Mouse (Mus musculus) WW6 (cell line): ENCODE results near the gene Cracr2b.

Experiments used
- DNase-seq: peaks from one replicate; pipeline ENCODE4 v3.0.0-alpha.2; 2013; ENCODE audit warnings: low read depth, low spot score

The Cracr2b gene

DNA sequence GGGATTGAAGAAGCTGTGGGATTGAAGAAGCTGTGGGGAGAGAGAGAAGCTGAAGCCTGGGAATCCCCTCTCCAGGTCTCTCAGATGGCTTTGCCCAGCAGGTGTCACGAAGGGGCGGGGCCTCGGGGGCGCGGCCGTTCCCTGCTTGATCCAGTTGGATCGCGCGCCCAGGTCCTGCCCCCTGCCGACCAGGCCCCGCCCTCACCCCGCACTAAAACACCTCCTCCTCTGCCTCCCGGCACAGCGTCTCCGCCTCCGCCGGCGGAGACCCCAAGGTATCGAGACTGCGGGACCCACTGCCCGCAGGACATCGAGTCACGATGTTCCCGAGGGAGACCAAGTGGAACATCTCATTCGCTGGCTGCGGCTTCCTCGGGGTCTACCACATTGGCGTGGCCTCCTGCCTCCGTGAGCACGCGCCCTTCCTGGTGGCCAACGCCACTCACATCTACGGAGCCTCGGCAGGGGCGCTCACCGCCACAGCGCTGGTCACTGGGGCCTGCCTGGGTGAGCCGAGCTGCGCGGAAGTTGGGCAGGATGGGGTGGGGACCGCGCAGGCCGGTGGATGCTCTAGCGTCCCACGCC lies 5.8 kb upstream of the Cracr2b start, which contains the start of gene Pnpla2:
Gene Pnpla2, plus strand, starts transcription at position 232 of the 585 bp plus-strand sequence.
- peak; percentile 87 for DNase-seq

DNA sequence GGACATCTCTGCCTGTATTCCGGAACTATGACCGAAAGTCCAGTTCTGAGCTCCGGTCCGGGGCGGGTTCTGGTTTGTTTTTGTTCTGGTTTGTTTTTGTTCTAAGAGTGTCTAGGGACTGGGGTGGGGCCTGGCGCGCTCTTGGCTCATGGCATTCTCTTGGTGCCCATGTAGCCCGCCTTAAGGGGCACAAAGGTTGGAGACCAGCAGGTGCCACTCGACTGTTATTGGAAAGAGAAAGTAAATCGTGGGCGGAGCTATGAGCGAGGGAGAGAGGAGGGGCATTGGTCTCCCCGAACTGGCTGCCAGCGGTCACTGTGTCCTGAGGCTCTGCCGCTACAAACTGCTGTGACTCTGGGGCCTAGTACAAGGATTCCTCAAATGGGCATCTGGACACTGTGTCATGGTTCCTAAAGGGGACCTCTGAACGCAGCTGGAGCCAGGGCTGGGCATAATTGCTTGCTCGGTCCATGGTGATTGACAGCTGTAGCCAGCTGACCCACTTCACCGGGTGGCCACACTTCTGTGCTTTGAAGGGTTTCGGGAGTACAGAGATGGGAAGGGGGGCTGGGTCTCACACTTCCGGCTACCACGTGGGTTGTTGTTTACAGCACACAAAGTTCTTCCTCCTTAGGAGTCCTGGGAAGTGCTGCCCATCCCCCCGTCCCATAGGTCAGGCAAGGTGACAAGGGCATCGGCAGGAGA lies 5.1 kb upstream of the Cracr2b start:
- DNase-seq: no peak

DNA sequence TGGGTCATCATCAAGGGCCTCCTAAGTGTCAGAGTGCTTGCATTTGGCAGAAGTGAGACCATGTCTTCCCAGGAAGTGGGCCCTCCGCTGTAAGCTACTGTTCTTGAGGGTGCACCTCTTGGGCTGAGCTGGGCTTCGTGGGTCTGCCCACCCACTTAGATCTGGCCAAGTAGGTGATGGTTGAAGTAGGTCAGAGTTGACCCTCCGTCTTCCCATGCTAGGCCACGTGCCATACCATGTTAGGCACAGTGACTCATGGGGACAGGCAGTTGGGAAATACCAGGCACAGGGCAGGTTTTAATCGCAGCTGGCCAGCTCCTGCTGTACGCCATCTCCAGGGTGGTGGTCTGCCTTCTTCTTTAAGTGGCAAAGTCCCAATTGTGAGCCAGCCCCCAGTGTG lies 4.2 kb upstream of the Cracr2b start:
- no peak for DNase-seq

- no peak for DNase-seq
Measured at GRCm38 (mm10) chr7:141457236-141457635, 3.7 kb upstream of the Cracr2b start.

GRCm38 (mm10) chr7:141457986-141458660 lies 2.8 kb upstream of the Cracr2b start:
- DNase-seq: no peak

DNA sequence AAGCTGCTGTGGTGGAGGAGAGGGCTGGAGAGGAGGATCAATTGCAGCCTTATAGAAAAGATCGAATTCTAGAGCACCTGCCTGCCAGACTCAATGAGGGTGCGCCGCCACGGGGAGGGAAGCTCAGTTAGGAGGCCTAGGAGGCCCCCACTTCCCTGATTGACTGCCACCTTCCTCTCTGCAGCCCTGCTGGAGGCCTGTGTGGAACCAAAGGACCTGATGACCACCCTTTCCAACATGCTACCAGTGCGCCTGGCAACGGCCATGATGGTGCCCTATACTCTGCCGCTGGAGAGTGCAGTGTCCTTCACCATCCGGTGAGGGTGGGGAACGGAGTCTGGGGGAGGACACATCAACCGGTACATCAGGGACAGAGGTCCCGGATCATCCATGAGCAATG lies 2.2 kb upstream of the Cracr2b start:
- DNase-seq: no peak

DNA sequence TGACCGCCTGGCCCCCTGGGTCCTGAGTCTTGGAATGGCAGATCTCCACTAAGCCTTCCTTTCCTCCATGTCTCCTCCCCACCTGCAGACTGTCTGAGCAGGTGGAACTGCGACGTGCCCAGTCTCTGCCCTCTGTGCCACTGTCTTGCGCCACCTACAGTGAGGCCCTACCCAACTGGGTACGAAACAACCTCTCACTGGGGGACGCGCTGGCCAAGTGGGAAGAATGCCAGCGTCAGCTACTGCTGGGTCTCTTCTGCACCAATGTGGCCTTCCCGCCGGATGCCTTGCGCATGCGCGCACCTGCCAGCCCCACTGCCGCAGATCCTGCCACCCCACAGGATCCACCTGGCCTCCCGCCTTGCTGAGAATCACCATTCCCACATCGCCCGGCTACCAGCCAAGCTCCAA lies 1.6 kb upstream of the Cracr2b start:
- no peak for DNase-seq

DNA sequence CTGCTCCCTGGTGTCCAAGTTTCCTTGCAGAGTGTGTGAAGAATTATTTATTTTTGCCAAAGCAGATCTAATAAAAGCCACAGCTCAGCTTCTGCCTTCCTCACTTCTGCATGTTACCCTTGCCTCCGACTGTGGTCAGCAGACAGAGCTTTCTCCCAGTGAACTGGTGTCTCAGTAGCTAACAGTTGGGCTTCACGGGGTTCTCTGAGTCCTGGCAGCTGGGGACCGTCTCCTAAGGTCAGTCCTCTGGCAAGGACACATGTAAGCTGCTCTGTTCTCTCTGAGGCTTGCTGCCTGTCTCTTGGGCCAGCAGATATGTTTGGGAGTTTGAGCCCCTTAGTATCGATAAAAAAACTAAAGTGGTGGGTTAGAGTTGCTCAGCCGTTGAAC lies 898 bp upstream of the Cracr2b start:
- no peak for DNase-seq

GRCm38 (mm10) chr7:141461521-141462332 lies 833 bp downstream of the Cracr2b start:
- no peak for DNase-seq

DNA sequence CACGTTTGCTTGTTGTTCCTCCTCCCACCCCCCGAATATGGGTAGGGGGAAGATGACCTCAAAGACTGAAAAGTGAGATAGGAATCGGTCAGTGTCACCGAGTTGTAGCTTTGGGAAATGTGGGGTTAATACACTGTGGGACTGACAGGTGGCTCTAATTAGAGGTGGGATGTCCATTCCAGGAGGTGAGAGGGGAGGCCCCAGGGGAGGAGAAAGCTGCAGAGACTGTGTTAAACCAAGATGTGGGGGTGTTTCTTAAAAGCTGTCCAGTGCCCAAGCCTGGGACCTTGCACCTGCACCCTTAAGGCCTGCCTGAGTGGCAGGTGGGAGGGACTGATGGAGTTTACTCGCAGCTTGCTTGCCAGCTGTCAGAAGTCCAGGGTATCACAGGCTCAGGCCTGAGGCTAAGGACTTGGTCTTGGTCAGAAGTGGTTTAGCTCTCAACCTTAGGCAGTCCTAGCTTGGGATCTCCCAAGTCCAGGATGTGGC lies 1.5 kb downstream of the Cracr2b start:
- no peak for DNase-seq

- no peak for DNase-seq
Measured at GRCm38 (mm10) chr7:141463824-141464602, 3.1 kb downstream of the Cracr2b start.

DNA sequence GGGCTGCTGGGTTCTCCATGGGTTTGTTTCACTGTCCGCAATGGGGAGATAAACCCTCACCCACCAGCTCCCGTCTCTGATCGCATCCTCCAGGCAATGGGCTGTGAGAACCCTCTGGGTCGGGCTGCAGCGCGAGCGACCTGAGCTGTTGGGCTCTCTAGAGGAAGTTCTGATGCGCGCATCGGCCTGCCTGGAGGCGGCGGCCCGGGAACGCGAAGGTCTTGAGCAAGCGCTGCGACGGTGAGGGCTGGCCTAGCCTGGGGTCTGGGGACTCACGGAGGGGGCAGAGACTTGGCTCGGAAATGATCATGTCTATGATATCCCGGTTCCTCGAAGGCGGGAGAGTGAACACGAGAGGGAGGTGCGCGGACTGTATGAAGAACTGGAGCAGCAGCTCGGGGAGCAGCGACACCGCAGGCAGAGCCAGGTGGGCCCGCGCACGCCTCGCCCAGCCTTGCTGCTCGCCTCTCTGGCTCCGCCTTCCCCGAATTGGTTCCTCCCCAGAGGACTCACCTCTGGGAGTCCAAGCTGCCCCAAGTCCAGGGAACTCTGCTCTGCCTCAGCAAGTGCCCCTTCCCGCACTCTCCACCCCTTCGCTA lies 3.8 kb downstream of the Cracr2b start:
- no peak for DNase-seq

DNA sequence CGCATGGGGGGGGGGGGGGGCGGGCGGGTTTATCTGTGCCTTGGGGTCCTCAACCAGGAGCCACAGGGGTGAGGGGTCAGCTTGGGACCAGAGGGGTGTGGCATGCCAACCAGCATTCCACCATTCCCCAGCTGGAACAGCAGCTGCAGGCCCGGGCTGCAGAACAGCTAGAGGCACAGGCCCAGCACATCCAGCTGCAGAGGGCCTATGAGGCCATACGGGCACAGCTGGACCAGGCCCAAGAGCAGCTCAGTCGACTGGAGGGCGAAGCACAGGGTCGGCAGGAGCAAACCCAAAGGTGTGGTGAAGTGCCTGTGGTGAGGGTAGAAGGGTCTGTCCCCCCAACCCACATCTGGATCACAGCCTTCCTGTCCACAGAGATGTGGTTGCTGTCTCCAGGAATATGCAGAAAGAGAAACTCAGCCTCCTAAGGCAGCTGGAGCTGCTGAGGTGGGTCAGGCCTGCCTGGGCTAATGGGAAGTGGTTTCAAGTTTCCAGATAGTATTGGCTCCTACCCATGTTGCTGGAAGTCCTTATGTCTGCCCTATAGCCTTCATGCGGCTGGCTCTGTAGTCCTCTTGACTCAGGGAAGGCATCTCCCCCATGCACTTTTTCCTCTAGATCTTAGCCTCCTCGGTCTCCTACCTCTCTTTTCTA lies 4.6 kb downstream of the Cracr2b start:
- DNase-seq: no peak

- no peak for DNase-seq
Measured at GRCm38 (mm10) chr7:141466045-141466394, 5.1 kb downstream of the Cracr2b start.

GRCm38 (mm10) chr7:141466607-141467148 lies 5.8 kb downstream of the Cracr2b start:
- DNase-seq: no peak

DNA sequence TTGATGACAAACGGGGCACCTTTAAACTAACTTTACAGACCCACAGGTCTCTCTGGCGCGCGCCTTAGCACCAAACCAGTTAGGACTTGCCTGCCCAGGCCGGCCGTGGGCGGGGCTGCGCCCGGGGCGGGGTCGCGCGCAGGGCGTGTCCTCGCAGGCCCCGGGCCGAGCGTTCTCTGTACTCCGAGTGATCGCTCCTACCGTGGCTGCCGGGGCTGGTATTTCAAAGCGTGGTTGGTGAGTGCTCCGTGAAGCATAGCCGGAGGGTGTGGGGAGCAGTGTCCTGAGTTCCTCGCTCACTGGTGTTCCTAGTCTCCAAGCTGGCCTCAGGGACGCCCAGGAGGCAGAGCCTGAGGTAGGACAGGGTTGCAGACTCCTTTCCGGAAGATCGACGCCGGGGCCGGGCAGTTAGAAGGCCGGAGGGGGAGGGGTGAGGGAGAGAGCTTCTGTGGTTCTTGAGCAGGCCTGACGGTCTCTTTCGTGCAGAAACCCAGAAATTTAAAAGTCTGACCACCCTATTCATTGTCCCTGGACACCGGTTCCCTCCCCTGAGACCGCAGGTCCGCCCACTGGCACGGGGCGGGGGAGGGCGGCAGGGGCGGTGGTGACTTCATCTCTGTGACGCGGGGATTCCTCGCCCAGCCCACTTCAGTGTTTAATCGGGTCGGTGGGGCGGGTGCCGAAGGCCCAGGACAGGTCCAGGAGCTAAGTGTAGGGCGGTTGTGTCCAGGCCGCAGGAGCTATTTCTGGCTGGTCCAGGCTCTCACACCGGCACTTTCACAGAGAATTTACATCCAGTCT lies 6.5 kb downstream of the Cracr2b start, which contains the start of gene Cd151:
Gene Cd151, plus strand, starts transcription at position 163 of the 801 bp plus-strand sequence.
- no peak for DNase-seq

DNA sequence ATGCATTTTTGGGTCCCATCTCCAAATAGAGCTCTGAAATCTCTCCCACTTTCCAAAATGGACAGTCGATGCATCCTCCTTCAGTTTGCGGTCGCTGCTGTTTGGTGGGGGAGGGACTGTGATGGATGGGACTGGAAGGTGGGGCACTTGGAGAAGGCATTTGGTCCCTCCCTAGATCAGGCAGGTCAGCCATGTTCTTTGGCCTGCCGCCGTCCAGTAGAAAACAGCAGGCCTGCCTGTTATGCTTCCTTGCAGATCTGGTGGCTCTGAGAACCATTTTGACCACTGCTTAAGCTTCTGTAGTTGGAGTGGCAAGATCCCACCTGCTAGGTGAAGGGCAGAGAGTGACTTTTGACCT lies 7.2 kb downstream of the Cracr2b start:
- DNase-seq: no peak

DNA sequence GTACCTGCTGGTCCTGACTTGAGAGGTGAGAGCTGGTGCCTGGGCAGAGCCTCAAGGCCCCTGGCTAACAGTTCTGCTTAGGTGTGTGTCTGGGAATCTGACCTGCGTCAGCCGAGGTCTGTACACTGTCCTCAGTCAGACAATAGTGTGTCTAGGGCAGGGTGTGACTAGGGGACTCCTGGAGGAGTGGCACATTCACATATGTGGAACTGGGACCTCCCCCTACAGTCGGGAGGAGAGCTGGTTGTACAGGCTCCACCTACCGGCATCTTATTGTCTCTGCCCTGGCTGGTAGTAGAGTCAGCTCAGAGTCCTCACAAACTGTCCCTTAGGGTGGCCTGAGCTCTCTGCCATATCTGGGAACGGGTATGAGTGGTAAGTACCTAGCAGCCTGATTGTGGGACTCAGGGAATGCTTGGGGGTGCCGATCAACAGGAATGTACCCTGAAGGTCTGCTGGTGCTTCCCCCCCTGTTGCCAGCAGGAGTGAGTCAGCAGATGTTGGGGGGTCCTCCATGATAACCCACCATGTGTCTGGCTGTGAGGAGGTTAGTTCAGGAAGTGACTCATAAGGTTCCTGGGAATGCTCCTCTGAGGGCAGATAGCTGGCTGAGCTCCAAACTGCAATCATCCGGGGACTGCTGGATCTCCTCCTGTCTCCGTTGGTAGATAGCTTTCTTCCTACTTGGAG lies 7.8 kb downstream of the Cracr2b start:
- no peak for DNase-seq

DNA sequence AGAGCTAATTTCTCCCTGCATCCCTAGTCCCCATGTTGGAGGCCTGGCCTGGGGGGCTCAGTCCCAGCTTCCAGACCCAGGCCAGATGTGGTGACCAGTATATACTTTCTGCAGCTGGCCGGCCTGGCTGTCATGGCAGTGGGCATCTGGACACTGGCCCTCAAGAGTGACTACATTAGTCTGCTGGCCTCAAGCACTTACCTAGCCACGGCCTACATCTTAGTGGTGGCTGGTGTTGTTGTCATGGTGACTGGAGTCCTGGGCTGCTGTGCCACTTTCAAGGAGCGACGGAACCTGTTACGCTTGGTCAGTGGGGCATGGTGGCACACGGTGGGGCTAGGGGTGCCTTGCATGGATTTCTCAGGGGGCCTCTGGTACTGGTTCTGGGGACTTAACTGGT lies 8.5 kb downstream of the Cracr2b start:
- DNase-seq: no peak
